Mouse (Mus musculus) gastrocnemius, postnatal 36 days (tissue): ENCODE measurements around the gene Plxnb1. TPM values are rescaled to one million over a fixed set of nuclear protein-coding genes. Genes with fewer than 3 reads are reported as not detected.

Source experiments
- DNase-seq, 2 experiments: peaks; one replicate each; pipeline ENCODE4 v3.0.0; 2022
- intact Hi-C: fragments of 180-260 bp; cut with DNase I; formaldehyde crosslinking; loops from one replicate; pipeline ENCODE4 v1.15.1; 2025
- total RNA-seq, 2 experiments: library from RNA; stranded (reverse); gene quantifications; 2 replicates each; pipeline ENCODE4 v1.2.3; 2021

Plxnb1 gene
- total RNA-seq, 2 experiments from 2014 or later = 0.64 to 0.99 TPM

DNA sequence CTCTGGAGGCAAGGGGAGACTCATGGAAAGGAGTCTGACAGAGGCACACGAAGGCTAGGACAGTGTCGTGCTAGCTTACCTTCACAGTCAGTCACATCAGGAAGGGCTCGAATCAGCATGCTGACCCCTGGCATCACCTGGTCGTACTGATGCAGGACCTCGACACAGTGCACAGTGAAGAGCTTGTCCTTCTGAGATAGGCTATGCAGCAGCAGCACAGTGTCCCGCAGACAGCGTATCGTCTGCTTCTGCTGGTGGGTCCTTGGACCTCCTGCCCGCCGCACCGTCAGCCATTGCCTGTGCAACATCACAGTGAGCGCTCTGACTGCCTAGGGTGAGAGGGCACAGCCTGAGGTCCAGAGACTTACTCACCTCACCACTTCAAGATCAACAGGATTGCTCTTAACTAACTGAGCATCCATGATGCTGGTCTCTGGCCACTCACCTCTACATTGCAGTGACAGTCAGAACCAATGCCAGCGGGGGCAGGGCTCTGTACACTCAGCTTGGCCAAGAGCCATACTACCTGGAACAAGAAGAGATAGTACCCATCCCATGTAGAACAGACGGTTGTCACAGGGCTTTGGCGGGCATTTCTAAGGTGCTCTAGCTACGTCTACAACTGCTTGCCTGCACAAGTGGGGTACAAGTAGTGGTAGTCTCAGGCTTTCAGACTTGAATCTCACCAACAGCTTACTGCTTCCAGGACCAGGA lies 34.8 kb upstream of the Plxnb1 start:
- intact Hi-C loops = no loop called here

DNA sequence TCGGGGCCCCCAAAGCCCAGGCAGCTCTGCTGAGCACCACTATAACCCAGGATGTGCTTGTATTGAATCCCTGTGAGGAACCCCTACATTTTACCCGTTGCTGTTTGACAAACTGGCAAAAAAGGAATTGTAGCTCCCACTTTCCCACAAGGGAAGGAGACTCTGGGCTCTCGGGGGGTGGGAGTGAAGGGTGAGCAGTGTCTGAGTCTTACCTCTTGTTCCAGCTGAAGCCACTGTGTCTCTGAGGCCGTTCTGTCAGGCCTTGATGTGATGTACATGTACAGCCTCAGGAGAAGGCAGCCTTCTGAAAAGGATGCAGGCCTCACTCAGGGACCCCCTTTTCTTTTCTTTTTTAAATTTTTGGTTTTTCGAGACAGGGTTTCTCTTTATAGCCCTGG lies 34.3 kb upstream of the Plxnb1 start:
- DNase-seq = no peak
- intact Hi-C loops = no loop called here

More for the DNA sequence above, 34.8 kb upstream of the Plxnb1 start:
- no peak for DNase-seq

DNA sequence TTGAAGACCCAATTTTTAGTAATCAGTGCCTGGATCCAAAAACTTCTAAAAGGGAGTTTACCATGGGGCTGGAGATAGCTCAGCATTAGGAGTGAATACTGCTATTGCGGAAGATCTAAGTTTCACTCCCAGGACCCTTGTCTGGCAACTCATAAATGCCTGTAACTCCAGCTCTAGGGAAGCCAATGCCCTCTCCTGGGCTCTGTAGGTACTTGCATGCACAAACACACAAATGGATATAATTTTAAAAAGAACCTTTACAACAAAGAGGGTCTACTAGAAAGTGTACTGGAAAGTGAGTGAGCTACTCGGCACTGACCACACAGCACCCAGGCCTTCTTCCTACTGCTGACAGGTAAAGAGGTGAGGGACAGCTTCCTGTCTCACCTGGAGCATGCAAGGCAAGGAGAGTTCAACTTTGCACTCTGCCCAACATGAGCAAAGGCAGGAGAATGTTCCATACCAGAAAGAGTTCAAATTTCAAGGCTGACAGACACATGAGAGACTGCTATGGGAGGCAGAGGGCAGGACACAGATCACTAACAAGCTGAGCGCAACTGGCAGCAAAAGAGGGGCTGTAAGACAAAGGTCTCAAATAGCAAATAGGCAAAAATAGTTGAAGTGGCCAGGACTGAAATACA lies 27.0 kb upstream of the Plxnb1 start:
- intact Hi-C loops = no loop called here
- no peak for DNase-seq

DNA sequence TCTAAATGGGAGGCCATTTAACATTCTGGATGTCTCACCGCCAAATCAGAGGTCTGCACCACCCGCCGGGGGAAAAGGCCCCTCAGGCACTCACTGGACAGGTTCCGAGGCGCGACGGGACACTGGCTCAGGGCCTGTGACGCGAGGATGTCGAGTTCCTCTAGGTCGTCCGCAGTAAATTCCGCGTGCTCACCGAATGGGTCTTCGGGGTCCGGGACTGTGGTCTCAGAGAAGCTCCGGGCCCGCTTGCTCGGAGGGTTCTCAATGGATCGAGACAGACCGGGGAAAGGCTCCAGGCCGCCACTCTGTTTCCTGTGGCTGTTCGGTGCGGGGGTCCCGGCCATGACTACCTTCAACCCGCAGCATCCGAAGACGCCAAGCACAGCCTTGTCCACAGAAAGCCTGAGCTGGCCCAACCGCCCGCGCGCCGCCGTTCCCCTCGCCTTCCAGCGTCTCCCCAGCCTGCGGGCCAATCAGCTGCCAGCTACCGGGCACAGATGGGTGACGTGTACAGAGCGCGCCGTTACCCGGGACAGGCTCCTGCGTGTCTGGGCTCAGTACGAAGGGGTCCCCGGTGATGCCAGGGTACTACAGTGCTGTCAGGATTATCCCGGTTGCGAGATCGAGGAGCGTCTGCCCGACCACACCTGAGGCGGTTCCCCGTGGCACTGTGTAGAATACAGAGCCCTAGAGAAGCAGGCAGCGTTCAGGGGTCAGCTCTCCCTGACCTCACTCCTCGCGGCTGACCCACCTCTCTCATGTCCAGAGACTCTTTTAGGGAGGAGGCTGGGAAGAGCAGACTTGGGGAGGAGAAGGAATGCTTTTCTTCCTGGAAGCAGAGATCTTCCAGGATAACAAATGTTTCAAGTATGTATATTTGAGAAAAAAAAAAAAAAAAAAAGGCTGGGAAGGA lies 21.3 kb upstream of the Plxnb1 start, which contains the start of gene Atrip:
Gene Atrip (minus strand): TSS at position 464 of the 913 bp plus-strand sequence.
- intact Hi-C loops = no loop called here
- DNase-seq = peak; percentile 80 to 86

DNA sequence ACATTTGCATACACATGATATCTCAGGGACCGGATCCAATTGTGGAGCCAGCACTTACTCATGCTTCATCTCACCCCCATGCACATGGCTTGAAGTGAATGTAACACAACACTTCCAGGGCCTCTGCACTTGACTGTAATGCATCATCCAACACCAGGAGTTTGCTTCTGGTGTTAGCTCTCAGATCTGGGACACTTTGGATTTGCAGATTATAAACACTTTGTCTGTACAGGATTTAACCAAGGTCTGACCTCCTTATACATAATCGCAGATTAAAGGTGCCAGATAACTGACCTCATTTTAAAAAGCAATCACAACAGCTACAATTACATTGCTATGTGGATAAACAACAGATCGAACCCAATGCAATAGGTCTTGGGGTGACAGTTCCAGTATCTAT lies 14.7 kb upstream of the Plxnb1 start:
- DNase-seq = no peak
- intact Hi-C loops = no loop called here

DNA sequence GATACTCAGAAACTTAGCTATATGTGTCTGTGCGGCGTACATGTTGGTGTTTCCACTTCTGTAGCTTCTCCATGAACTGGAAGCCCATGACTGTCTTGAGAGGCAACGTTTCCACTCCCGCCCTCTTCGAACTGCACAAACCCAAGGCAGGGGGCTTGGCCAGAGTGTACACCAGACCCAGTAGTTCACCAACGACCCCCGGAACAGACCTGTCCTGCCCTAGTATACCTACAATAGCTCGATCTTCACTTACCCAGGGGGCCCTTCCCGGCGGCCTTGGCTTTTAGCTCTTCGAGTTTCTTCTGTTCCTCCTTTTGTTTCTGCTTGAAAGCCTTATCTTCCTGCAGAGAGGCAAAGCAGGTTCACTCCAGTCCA lies 13.5 kb upstream of the Plxnb1 start:
- intact Hi-C loops = no loop called here
- DNase-seq = no peak

DNA sequence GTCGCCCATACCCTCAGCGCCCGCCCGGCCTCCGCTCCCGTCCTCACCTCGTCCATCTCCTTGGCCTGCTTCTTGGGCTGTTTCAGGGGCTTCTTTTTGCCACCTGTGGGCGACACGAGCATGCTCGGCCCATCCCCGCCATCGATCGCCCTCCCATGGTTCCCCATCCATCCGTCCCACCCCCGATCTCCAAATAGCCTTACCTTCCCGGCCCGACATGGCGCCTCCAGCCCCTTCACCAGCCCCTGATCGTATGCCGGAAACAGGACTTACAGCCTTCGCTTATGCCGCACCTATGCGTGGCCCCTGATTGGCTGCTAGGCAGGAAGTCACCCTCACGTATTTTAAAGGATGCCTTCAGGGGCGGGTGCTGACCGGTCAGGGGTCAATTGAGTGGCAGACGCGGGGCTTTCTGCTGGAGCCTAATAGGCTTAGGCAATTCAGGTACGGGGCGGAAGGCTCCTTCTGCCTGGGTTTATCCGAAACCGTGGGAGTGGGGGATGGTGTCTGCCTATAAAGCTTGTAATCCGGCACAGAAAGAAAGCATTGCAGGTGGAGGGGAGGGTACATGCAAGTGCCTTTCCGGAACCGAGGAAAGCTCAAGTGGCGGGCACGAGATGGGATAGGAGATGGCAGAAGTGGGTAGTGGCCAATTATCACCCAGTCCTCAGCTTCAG lies 12.9 kb upstream of the Plxnb1 start, which contains the start of the genes Ccdc51 and Tma7:
Gene Ccdc51 (plus strand): TSS at position 370 of the 677 bp plus-strand sequence.
Gene Tma7 (minus strand): TSS at position 464 of the 677 bp plus-strand sequence.
- intact Hi-C loops = no loop called here
- peak; percentile 70 to 74 for DNase-seq

DNA sequence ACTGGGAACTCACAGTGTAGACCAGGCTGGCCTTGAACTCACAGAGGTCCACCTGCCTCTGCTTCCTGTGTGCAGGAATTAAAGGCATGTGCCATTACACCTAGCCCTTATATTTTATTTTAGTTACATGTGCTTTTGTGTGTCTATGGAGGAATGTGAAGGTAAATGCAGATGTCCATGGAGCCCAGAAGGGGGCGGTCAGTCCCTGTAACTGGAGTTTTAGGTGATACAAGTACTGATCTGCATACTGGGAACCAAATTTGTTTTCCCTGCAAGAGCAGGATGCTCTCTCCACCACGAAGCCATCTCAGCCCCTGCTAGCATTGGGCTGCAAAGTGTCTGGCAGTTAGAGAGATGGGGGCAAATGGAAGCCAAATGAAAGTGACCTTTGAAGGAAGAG lies 10.3 kb upstream of the Plxnb1 start:
- DNase-seq = no peak
- intact Hi-C loops = no loop called here

DNA sequence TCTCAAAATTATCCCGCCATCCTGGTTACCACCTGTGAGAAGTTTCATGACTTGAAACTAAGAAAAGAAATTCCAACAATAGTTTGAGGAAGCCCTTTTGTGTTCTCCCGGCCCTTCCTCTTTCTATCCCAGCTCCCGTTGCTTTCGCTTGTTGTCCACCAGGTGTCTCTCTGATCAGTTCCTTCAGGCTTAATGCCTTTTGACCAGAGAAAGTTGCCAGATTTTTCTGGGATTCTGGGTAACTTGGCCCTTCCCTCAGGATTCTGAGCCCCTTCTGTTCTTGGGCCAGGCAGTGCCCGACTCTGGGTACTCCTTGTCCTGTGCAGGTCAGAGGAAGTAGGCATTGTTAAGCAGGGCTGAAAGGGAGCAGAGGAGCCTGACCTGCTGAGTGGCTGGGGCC lies 7.2 kb upstream of the Plxnb1 start:
- DNase-seq = peak in 1 of 2 experiments; percentile 21
- intact Hi-C loops = loop anchor here (2.0 kb wide), 1 partner anchor 33 kb away; no protein-coding TSS in a partner anchor

DNA sequence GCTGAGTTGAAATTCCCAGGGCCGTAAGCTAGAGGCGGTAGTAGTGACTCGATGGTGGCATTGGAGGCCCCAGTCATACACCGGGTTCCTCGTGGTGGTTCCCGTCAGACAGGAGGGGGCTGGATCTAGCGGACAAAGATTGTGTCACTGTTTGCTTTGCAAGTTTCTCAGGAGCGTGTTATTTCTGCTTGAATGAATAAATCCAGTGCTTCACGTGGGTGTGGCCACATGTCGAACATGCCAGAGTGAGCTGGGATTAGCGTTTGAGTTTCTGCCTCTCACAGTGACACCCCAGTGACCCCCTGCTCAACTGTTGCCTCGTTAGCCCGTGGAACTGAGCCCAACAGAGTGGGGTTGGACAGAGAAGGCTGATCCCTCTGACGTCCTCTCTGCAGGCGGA lies 4.7 kb upstream of the Plxnb1 start:
- intact Hi-C loops = no loop called here
- no peak for DNase-seq

DNA sequence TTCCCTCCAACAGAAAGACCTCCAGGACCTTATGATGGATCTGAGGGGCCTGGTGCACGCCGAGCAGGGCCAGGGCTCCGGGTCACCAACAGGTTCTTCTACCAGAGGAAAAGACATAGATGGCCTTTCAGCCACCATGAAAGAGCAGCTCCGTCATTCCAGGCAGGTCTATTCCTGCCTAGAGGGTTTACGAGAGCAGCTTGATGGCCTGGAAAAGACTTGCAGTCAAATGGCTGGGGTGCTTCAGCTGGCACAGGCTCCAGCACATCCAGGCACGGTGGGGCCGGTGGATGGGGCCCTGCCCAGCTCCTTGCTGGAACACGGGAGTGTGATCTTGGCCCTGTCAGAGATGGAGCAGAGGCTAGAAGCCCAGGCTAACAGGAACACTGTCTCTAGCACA lies 3.4 kb upstream of the Plxnb1 start:
- intact Hi-C loops = no loop called here
- no peak for DNase-seq

DNA sequence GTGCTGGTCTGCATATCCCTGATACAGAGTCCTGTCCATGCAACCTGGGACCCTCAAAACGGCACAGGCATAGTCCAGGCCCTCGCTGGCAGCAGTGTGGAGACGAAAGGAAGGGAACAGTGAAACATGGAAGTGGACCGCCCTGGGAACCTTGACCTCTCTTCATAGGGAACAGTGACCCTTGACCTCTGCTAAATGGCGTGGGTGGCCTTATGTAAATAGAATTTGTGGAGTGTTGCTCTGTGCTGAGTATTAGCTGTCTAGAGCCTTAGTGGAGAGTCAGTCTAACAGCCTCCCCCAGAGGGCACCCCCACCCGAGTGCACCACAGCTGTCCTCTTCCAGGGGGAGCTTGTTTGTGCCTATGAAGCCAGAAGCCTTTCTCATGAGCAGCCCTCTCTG lies 2.4 kb upstream of the Plxnb1 start:
- no peak for DNase-seq
- intact Hi-C loops = no loop called here

DNA sequence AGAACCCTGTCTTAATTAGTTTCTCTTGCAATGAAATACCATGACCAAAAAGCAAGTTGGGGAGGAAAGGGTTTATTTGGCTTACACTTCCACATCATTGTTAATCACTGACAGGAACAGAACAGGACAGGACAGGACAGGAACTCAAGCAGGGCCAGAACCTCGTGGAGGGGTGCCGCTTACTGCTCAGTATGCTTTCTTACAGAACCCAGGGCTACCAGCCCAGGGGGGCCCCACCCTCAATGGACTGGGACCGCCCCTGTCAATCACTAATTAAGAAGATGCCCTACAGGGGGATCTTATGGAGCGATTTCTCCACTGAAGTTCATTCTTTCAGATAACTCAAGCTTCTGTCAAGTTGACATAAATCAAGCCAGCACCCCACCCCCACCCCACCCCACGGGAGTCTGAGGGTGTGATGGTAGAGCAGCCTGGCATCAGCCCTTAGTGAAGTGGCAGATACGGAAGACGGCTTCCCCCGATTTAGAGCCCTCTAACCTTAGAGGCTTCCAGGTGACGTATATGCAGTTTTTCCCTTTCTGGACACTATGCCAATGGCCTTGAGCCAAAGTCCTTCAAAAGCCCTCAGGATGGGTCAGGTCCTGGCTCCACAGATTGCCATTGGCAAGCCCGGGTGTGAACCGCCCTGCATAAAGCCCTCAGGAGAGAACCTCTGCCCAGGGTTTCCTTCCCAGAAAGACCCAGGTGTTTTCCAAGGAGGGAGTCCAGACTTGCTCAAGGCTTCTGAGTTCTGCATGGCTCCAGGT lies 1.2 kb upstream of the Plxnb1 start:
- intact Hi-C loops = no loop called here

DNA sequence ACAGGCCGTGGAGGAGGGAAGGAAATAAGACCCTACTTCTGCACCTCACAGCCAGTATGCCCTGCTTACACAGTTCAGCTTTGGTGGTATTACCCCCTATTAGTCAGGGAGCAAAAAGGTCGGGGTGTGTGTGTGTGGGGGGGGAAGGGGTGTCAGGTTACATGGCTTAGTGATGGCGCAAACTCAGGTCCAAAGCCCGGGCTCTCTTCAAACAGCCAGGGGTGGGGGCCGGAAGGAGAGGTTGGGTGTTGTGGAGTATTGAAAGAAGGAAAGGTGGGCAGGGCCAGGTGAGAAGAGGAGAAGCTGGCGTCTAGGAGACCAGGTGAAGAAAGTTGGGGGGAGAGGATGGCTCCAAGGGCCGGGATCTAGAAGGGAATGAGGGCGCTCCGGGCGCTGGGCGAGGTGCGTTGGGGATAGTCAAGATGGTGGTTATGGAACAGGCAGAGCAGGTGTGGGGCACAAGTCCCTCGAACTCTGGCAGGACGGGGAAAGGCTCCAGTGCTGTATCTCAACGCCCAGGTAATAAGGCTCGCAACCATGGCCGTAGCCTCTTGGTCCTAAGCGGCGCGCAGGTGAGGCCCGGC lies 544 bp upstream of the Plxnb1 start:
- no peak for DNase-seq
- intact Hi-C loops = no loop called here

More for the DNA sequence above, 1.2 kb upstream of the Plxnb1 start:
- DNase-seq = no peak

DNA sequence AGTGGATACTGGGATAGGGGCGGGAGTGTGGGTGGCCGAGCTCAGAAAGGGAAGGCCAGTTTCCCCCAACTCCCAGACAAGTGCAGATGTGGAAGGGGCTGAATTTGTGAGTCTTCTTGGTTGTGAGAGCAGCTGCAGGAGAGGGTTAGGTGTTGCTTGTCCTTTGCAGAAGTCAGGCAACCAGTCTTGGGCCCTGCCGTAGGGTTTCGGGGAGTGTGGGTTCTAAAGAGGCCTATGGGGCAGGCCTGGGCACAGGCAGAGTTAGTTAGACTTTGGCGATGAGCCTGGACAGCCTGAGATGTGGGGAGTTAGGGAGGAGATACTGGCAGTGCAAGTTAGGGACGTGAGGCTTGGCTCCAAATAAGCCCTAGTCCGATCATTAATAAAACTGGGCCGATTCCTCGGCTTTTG lies 1.1 kb downstream of the Plxnb1 start:
- intact Hi-C loops = no loop called here

DNA sequence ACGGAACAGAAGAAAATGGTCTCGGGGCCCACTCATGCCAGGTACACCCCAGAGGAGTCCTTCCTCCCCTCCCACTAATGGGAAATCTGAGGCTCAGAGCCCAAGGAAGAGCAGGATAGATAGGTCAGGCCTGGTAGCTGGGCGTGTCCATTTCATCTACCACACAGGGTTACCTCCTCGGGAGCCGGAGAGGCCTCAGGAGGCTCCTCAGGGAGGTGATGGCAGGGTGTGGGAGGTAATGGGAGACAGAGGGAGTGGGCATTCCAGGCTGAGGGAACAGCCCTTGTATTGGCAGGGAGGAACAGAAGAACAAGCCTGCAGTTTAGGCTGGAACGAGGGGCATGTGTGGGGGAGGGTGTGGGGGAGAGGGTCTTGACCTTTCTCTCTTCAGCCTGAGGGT lies 1.7 kb downstream of the Plxnb1 start:
- intact Hi-C loops = no loop called here
- DNase-seq = no peak

More for the DNA sequence above, 1.1 kb downstream of the Plxnb1 start:
- DNase-seq = no peak

DNA sequence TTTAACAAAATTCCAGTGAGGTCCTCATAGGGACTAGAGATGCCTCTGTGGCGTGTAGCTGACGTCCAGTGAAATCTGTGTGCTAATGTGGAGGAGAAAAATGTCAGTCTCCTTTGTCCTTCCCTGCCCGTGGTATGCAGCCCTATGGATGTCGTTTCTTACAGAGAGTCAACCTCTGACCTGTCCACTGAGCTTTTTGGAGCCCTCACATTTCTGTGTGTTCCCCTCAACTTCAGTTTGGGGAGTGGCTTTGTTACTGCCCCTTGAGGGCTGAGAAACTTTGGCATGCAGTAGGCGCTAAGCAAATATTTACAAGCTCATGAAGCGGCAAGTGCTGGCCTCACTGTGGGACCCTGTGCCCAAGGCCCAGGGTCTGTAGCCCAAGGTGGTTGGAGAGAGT lies 2.1 kb downstream of the Plxnb1 start:
- intact Hi-C loops = no loop called here
- no peak for DNase-seq

DNA sequence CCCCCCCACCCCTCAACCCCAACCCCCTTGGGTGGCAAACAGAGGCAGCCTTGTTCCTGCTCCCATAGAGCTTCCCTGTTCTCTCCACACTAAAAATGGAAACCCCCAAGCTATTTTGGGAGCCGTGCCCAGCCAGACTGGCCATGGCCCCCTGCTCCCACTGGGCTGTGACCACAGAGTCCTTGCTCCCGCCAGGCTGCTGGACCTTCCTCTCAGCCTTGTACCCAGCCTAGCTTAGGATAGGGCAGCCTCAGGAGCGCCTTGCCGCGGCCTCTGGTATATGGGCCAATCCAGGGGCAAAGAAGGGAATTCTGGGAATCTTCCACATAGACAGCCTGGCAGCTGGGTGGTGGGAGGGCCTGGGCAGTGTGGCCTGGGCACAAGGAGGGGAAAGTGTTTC lies 2.6 kb downstream of the Plxnb1 start:
- intact Hi-C loops = no loop called here
- no peak for DNase-seq

DNA sequence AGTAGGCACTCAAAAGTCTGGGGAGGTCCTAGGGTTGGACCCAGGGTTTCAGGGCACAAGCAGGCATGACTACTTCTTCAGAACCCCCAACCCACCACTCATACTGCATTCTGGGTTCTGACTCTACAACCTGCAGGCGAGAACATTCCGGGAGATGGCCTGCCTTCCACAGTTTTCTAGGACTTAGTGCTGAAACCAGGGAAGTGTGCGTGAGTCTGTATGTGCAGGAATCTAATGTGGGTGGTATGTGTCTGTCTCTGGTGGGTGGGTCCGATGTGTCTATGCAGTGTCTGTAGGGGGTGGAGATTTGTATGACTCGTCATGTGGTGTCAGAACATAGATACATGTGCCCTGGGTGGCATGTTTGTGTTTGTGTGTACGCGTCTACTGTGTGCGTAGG lies 3.2 kb downstream of the Plxnb1 start:
- DNase-seq = no peak
- intact Hi-C loops = no loop called here
